Mouse (Mus musculus) small intestine, adult 10 weeks (tissue): ENCODE measurements around the gene Cst7. TPM values are rescaled to one million over a fixed set of nuclear protein-coding genes. Genes with fewer than 3 reads are reported as not detected.

ENCODE experiments used
- polyA plus RNA-seq: library from polyadenylated mRNA; stranded (reverse); fragments of 350-450 nt; fragmentation: Illumina TruSeq; extraction: RNeasy Lipid Tissue Mini Kit (QIAGEN cat#74804); gene quantifications from one replicate; pipeline ENCODE4 v1.2.3, GENCODE M21; 2014; ENCODE audit warnings: low replicate concordance

The Cst7 gene
- 1.7 TPM for polyA plus RNA-seq

GRCm38 (mm10) chr2:150569847-150570590 is at the start of gene Cst7:
Cst7 (plus strand) TSS chr2:150570415.

GRCm38 (mm10) chr2:150608087-150608799 is 38.0 kb downstream of the Cst7 start, which contains the start of gene Apmap:
Apmap (minus strand) TSS chr2:150608567.

Other genes starting within 250 kb of the Cst7 start
- gene Gm10130, start 246.7 kb upstream of the Cst7 start, polyA plus RNA-seq = 3.2 TPM
- gene 3300002I08Rik, start 207.7 kb upstream of the Cst7 start, polyA plus RNA-seq = 22.3 TPM
- 53.3 TPM for gene Zfp442, start 118.9 kb upstream of the Cst7 start, polyA plus RNA-seq
- not detected for gene Zfp345, start 85.3 kb upstream of the Cst7 start, polyA plus RNA-seq
- gene Apmap, start 38.2 kb downstream of the Cst7 start, polyA plus RNA-seq = 31.7 TPM
- gene Acss1, start 98.1 kb downstream of the Cst7 start, polyA plus RNA-seq = 12.5 TPM
- not detected for gene Vsx1, start 118.9 kb downstream of the Cst7 start, polyA plus RNA-seq
- 0.93 TPM for gene Entpd6, start 178.6 kb downstream of the Cst7 start, polyA plus RNA-seq
- gene Pygb, start 216.3 kb downstream of the Cst7 start, polyA plus RNA-seq = 2.9 TPM